Mouse (Mus musculus) ES-E14 (cell line): ENCODE data around the gene Gm12253.

Source experiments
- CHD2 ChIP-seq: IDR thresholded peaks from 2 replicates; pipeline ENCODE4 v1.6.1; 2014; ENCODE audit warnings: mild to moderate bottlenecking, low read depth, low read length, inconsistent platforms
- HCFC1 ChIP-seq: IDR thresholded peaks from 2 replicates; pipeline ENCODE4 v1.6.1; 2012; ENCODE audit warnings: low read length, inconsistent platforms, borderline replicate concordance; ENCODE audit not compliant: insufficient read depth
- MAFK ChIP-seq: IDR thresholded peaks from 2 replicates; pipeline ENCODE4 v1.6.1; 2014; ENCODE audit warnings: mild to moderate bottlenecking, low read depth, low read length, inconsistent platforms; ENCODE audit not compliant: insufficient read depth
- ZC3H11A ChIP-seq: IDR thresholded peaks from 2 replicates; pipeline ENCODE4 v1.6.1; 2012; ENCODE audit warnings: low read depth, mild to moderate bottlenecking, inconsistent platforms, low read length, borderline replicate concordance

DNA sequence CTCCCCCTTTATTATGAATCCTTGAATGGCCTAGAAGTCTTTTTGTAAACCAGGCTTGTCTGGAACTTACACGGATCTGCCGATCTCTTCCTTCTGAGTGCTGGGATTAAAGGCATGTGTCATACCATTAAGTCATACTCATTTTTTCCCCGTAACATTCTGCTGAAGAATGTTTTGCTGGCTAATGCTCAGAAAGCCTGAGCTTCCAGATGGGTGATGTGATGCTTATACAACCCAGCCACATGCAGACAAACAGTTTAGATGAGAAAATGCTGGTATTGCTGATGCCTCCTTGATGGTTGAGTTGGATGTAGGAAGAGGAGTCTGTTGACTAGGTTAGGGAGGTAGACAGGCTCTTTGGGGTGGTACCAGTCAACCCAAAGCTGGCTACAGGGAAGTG, 14.0 kb upstream of the Gm12253 start:
- TF ChIP-seq HCFC1 (no peak), CHD2 (no peak), MAFK (no peak), ZC3H11A (no peak)
